Mouse (Mus musculus): ENCODE results near the gene Hspg2. TPM values are rescaled to one million over a fixed set of nuclear protein-coding genes. Genes with fewer than 3 reads are reported as not detected.

Hspg2 gene
- polyA plus RNA-seq, 1 experiment: 5.4 TPM

GRCm38 (mm10) chr4:137479757-137480156, 11.2 kb downstream of the Hspg2 start:
- Histone ChIP-seq H3K4me3 (replicated peaks; ENCODE audit: control insufficient read depth, low read depth, low read length) (no peak overlapping the region), H3K27ac (ENCODE audit: control insufficient read depth, insufficient read depth, low read depth, low read length, poor library complexity) (no peak overlapping the region), H3K4me1 (ENCODE audit: control insufficient read depth, insufficient read depth, low read length) (no peaks in the 10 kb centered on the region)
- no peak for TF ChIP-seq POLR2A (IDR thresholded peaks at IDR 0.05; ENCODE audit: borderline replicate concordance, control insufficient read depth, low read depth, low read length)
- TF ChIP-seq CTCF (IDR thresholded peaks at IDR 0.05; ENCODE audit: control insufficient read depth, insufficient read depth, low read length): no peak
- WGBS: 74% methylated on average over 6 of the region's 6 CpGs

- 80% methylated on average over 19 of the region's 19 CpGs for WGBS
- Histone ChIP-seq H3K27ac (ENCODE audit: control insufficient read depth, insufficient read depth, low read depth, low read length, poor library complexity) (no peak overlapping the region), H3K4me3 (replicated peaks; ENCODE audit: control insufficient read depth, low read depth, low read length) (no peak overlapping the region), H3K4me1 (ENCODE audit: control insufficient read depth, insufficient read depth, low read length) (no peaks in the 10 kb centered on the region)
- TF ChIP-seq POLR2A (IDR thresholded peaks at IDR 0.05; ENCODE audit: borderline replicate concordance, control insufficient read depth, low read depth, low read length) (no peak), CTCF (IDR thresholded peaks at IDR 0.05; ENCODE audit: control insufficient read depth, insufficient read depth, low read length) (no peak)
These were observed 11.8 kb downstream of the Hspg2 start for GRCm38 (mm10) chr4:137480191-137480992.

- H3K4me1 ChIP-seq (ENCODE audit: control insufficient read depth, insufficient read depth, low read length): no peaks in the 10 kb centered on the region
- no peak for TF ChIP-seq POLR2A (IDR thresholded peaks at IDR 0.05; ENCODE audit: borderline replicate concordance, control insufficient read depth, low read depth, low read length)
- no peak for TF ChIP-seq CTCF (IDR thresholded peaks at IDR 0.05; ENCODE audit: control insufficient read depth, insufficient read depth, low read length)
- 78% methylated on average over 1 of the region's 1 CpGs for WGBS
- no peak overlapping the region for H3K4me3 ChIP-seq (replicated peaks; ENCODE audit: control insufficient read depth, low read depth, low read length)
- no peak overlapping the region for H3K27ac ChIP-seq (ENCODE audit: control insufficient read depth, insufficient read depth, low read depth, low read length, poor library complexity)
These were observed 12.4 kb downstream of the Hspg2 start for GRCm38 (mm10) chr4:137480993-137481340.

GRCm38 (mm10) chr4:137481381-137482030, 12.9 kb downstream of the Hspg2 start:
- no peaks in the 10 kb centered on the region for H3K4me1 ChIP-seq (ENCODE audit: control insufficient read depth, insufficient read depth, low read length)
- H3K4me3 ChIP-seq (replicated peaks; ENCODE audit: control insufficient read depth, low read depth, low read length): no peak overlapping the region
- WGBS: 81% methylated on average over 13 of the region's 13 CpGs
- H3K27ac ChIP-seq (ENCODE audit: control insufficient read depth, insufficient read depth, low read depth, low read length, poor library complexity): no peak overlapping the region
- no peak for TF ChIP-seq CTCF (IDR thresholded peaks at IDR 0.05; ENCODE audit: control insufficient read depth, insufficient read depth, low read length)
- no peak for TF ChIP-seq POLR2A (IDR thresholded peaks at IDR 0.05; ENCODE audit: borderline replicate concordance, control insufficient read depth, low read depth, low read length)

GRCm38 (mm10) chr4:137483871-137484270, 15.3 kb downstream of the Hspg2 start:
- Histone ChIP-seq H3K4me3 (replicated peaks; ENCODE audit: control insufficient read depth, low read depth, low read length) (no peak overlapping the region), H3K27ac (ENCODE audit: control insufficient read depth, insufficient read depth, low read depth, low read length, poor library complexity) (no peak overlapping the region), H3K4me1 (ENCODE audit: control insufficient read depth, insufficient read depth, low read length) (no peaks in the 10 kb centered on the region)
- 21% methylated on average over 16 of the region's 16 CpGs for WGBS
- TF ChIP-seq POLR2A (IDR thresholded peaks at IDR 0.05; ENCODE audit: borderline replicate concordance, control insufficient read depth, low read depth, low read length) (no peak), CTCF (IDR thresholded peaks at IDR 0.05; ENCODE audit: control insufficient read depth, insufficient read depth, low read length) (no peak)

- Histone ChIP-seq H3K4me3 (replicated peaks; ENCODE audit: control insufficient read depth, low read depth, low read length) (no peak overlapping the region), H3K27ac (ENCODE audit: control insufficient read depth, insufficient read depth, low read depth, low read length, poor library complexity) (no peak overlapping the region), H3K4me1 (ENCODE audit: control insufficient read depth, insufficient read depth, low read length) (no peaks in the 10 kb centered on the region)
- 78% methylated on average over 7 of the region's 7 CpGs for WGBS
- TF ChIP-seq CTCF (IDR thresholded peaks at IDR 0.05; ENCODE audit: control insufficient read depth, insufficient read depth, low read length) (no peak), POLR2A (IDR thresholded peaks at IDR 0.05; ENCODE audit: borderline replicate concordance, control insufficient read depth, low read depth, low read length) (no peak)
These were observed 16.0 kb downstream of the Hspg2 start for GRCm38 (mm10) chr4:137484586-137484985.

GRCm38 (mm10) chr4:137485258-137485960, 16.8 kb downstream of the Hspg2 start:
- 70% methylated on average over 14 of the region's 14 CpGs for WGBS
- no peak overlapping the region for H3K27ac ChIP-seq (ENCODE audit: control insufficient read depth, insufficient read depth, low read depth, low read length, poor library complexity)
- no peak for TF ChIP-seq CTCF (IDR thresholded peaks at IDR 0.05; ENCODE audit: control insufficient read depth, insufficient read depth, low read length)
- TF ChIP-seq POLR2A (IDR thresholded peaks at IDR 0.05; ENCODE audit: borderline replicate concordance, control insufficient read depth, low read depth, low read length): no peak
- H3K4me3 ChIP-seq (replicated peaks; ENCODE audit: control insufficient read depth, low read depth, low read length): no peak overlapping the region
- H3K4me1 ChIP-seq (ENCODE audit: control insufficient read depth, insufficient read depth, low read length): no peaks in the 10 kb centered on the region
